Mouse (Mus musculus) inflammation-experienced regulatory T-cells (primary cell): Measurements from ENCODE around the gene Mrgpra1. TPM values are rescaled to one million over a fixed set of nuclear protein-coding genes. Genes with fewer than 3 reads are reported as not detected.

ENCODE experiments used
- polyA plus RNA-seq, 2 experiments: library from polyadenylated mRNA; unstranded; fragments of 100-300 nt; shearing (Covaris generic); gene quantifications; one replicate each; pipeline ENCODE4 v1.2.1; 2017

Mrgpra1 gene
- polyA plus RNA-seq = not detected

GRCm38 (mm10) chr7:47354140-47354539 lies at the start of gene Mrgpra1:
Mrgpra1 (minus strand) TSS chr7:47354240.

Other genes with a start within 250 kb of the Mrgpra1 start
- gene Ptpn5, start 220.6 kb downstream of the Mrgpra1 start, polyA plus RNA-seq = 10 to 100 TPM in 1 of 2 experiments, 1 to 10 TPM in 1; 5.2 to 23.9 TPM
- gene Mrgpra6, start 149.3 kb downstream of the Mrgpra1 start, polyA plus RNA-seq = not detected
- not detected for gene Mrgpra9, start 101.4 kb downstream of the Mrgpra1 start, polyA plus RNA-seq
- gene Mrgpra2a, start 97.9 kb upstream of the Mrgpra1 start, polyA plus RNA-seq = not detected
- gene Mrgpra2b, start 174.6 kb upstream of the Mrgpra1 start, polyA plus RNA-seq = 1 to 10 TPM in 1 of 2 experiments, under 1 TPM in 1; 0.30 to 1.1 TPM
- gene Mrgpra3, start 247.1 kb upstream of the Mrgpra1 start, polyA plus RNA-seq = 1 to 10 TPM in 1 of 2 experiments, not detected in 1; 1.1 TPM